Comparison of ENCODE assay signal across 8 mouse cellular contexts in the genomic region with DNA sequence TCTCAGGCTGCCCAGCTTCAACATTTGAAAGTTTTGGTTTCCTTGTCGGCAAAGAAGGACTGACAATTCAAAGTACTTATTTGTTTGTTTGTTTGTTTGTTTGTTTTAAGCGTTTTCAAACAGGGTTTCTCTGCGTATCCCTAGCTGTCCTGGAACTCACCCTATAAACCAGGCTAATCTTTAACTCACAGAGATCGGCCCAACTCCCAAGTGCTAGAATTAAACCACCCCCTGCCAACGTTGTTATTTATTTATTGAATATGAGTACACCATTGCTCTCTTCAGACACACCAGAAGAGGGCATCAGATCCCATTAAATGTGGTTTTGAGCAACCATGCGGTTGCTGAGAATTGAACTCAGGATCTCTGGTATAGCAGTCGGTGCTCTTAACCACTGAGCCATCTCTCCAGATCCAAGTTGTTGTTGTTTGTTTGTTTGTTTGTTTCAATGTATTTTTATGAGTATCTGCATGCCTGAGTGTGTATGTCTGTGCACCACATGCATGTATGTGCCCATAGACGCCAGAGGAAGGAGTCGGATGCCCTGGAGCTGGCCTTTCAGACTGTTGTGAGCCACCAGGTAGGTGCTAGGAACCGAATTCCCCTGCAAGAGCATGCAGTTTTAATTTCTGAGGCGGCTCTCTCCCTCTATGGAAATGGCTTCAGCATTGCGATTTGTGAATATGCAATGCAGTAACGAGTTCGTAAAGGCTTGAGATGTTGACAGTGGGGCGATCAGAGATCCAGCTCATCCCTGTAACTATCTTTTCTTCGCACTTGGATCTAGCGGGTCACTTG. TPM values are rescaled to one million over a fixed set of nuclear protein-coding genes. Genes with fewer than 3 reads are reported as not detected.
DNase-seq lines count a peak whose midpoint lies in the region; ATAC-seq and TF ChIP-seq lines count a peak whose summit lies in the region.

A gene (plus strand): TSS at position 423 of the 798 bp plus-strand sequence.

- peak; percentile 55 for TF ChIP-seq CTCF in intestine, postnatal 0 days (IDR thresholded peaks at IDR 0.05; ENCODE audit: low read depth)

- H3K9ac ChIP-seq in lung, embryonic 15.5 days, result peak within 1 kb of the TSS; percentile 95
- peak within 1 kb of the TSS; percentile 96 for H3K9ac ChIP-seq in intestine, postnatal 0 days (ENCODE audit: low read depth, low read length)

- H3K9me3 ChIP-seq in lung, embryonic 15.5 days, result no peaks in the 10 kb centered on the region
- H3K9me3 ChIP-seq in intestine, postnatal 0 days (ENCODE audit: control insufficient read depth), result no peaks in the 10 kb centered on the region
- no peaks in the 10 kb centered on the region for H3K9me3 ChIP-seq in megakaryocyte, embryonic 14.5 days

- ATAC-seq in lung, embryonic 15.5 days (ENCODE audit: borderline replicate concordance, extremely low read depth, low FRiP score, low TSS enrichment), result no peak
- no peak for ATAC-seq in intestine, postnatal 0 days

- 21% methylated on average over 17 of the region's 17 CpGs for WGBS in lung, embryonic 15.5 days
- WGBS in intestine, postnatal 0 days, result 12% methylated on average over 17 of the region's 17 CpGs

- H3K4me3 ChIP-seq in lung, embryonic 15.5 days, result peak within 1 kb of the TSS; percentile 95
- H3K4me3 ChIP-seq in intestine, postnatal 0 days (ENCODE audit: low read depth, low read length), result peak within 1 kb of the TSS; percentile 95
- peak within 1 kb of the TSS; percentile 99 for H3K4me3 ChIP-seq in megakaryocyte, embryonic 14.5 days (replicated peaks)

- peaks cover 23% of the 10 kb centered on the region for H3K4me1 ChIP-seq in lung, embryonic 15.5 days
- no peaks in the 10 kb centered on the region for H3K4me1 ChIP-seq in intestine, postnatal 0 days (replicated peaks; ENCODE audit: control insufficient read depth, insufficient read depth, low read length)
- H3K4me1 ChIP-seq in megakaryocyte, embryonic 14.5 days, result peaks cover 31% of the 10 kb centered on the region

- intact Hi-C loops in gastrocnemius, postnatal 36 days (cut with DNase I), result no loop called here

- no peaks in the 10 kb centered on the region for H3K27me3 ChIP-seq in lung, embryonic 15.5 days
- no peaks in the 10 kb centered on the region for H3K27me3 ChIP-seq in intestine, postnatal 0 days (replicated peaks; ENCODE audit: control insufficient read depth, insufficient read depth, low read length)
- H3K27me3 ChIP-seq in megakaryocyte, embryonic 14.5 days (replicated peaks), result no peaks in the 10 kb centered on the region

- peak within 1 kb of the TSS; percentile 85 for H3K4me2 ChIP-seq in lung, embryonic 15.5 days
- peak within 1 kb of the TSS; percentile 75 for H3K4me2 ChIP-seq in intestine, postnatal 0 days (replicated peaks; ENCODE audit: low read depth)

- DNase-seq in lung, postnatal 36 days, result no peak
- no peak for DNase-seq in adrenal gland, postnatal 4 days (ENCODE audit: low spot score in 2 of 2)
- DNase-seq in gastrocnemius, postnatal 36 days, result no peak
- DNase-seq in right cerebral cortex, postnatal 36 days (ENCODE audit: low spot score in 2 of 2), result no peak
- no peak for DNase-seq in embryo, embryonic 10 days (ENCODE audit: low spot score)

- H3K27ac ChIP-seq in lung, embryonic 15.5 days, result peak within 1 kb of the TSS; percentile 90
- H3K27ac ChIP-seq in intestine, postnatal 0 days (ENCODE audit: low read depth, low read length), result peak within 1 kb of the TSS; percentile 76

- H3K36me3 ChIP-seq in lung, embryonic 15.5 days, result no peaks in the 10 kb centered on the region
- no peaks in the 10 kb centered on the region for H3K36me3 ChIP-seq in intestine, postnatal 0 days (ENCODE audit: control insufficient read depth, insufficient read depth)
- peaks cover 5% of the 10 kb centered on the region for H3K36me3 ChIP-seq in megakaryocyte, embryonic 14.5 days (replicated peaks; ENCODE audit: low read length)

RNA-seq across cellular contexts. Expression of the gene that starts here (rescaled TPM):
- 43.9 and 46.2 TPM in 2 replicates for polyA plus RNA-seq in lung, embryonic 15.5 days (2015; fragmentation: Nextera tagmentation; extraction: Ambion mirVana)
- total RNA-seq in adrenal gland, postnatal 4 days (2021), result 10 to 100 TPM; 54.5 to 60.0 TPM
- total RNA-seq in gastrocnemius, postnatal 36 days (2021), result 10 to 100 TPM; 11.3 to 13.2 TPM
- polyA plus RNA-seq in intestine, postnatal 0 days (2015; fragmentation: Nextera tagmentation; extraction: Ambion mirVana), result 22.5 and 22.8 TPM in 2 replicates
- 2.8 and 10.1 TPM in 2 replicates for polyA plus RNA-seq in megakaryocyte, embryonic 14.5 days (2012; ENCODE audit: insufficient read depth, low replicate concordance)
